Mouse (Mus musculus): Measurements from ENCODE around the gene Serinc2.

GRCm38 (mm10) chr4:130294513-130294912 is 15.5 kb upstream of the Serinc2 start:
- no peak for TF ChIP-seq CTCF (IDR thresholded peaks at IDR 0.05; ENCODE audit: low read depth, low read length)
- TF ChIP-seq POLR2A (IDR thresholded peaks at IDR 0.05; ENCODE audit: insufficient read depth, low read length), result no peak
- no peak for TF ChIP-seq EP300 (IDR thresholded peaks at IDR 0.05; ENCODE audit: insufficient read depth, low read depth, low read length)

All from ES-Bruce4 (cell line).